Mouse (Mus musculus) hindbrain, embryonic 14.5 days (tissue): Measurements from ENCODE around the gene Gm11627. TPM values are rescaled to one million over a fixed set of nuclear protein-coding genes. Genes with fewer than 3 reads are reported as not detected.

Experiments
- ATAC-seq: fragments of 200-750 bp; cut with Nextera tagmentation; 2 replicates; pipeline ENCODE4 v1.8.0; 2017; ENCODE audit warnings: moderate number of reproducible peaks, mild to moderate bottlenecking, moderate TSS enrichment, moderate library complexity; ENCODE audit not compliant: low FRiP score
- DNase-seq: peaks from one replicate; pipeline ENCODE4 v3.0.0-alpha.2; 2015; ENCODE audit warnings: low spot score
- H3K27ac ChIP-seq: fragments of 300-500 bp; sonication (generic); 2 replicates; pipeline ENCODE4 v1.5.1; 2014; ENCODE audit warnings: mild to moderate bottlenecking, moderate library complexity
- H3K27me3 ChIP-seq: fragments of 300-500 bp; sonication (generic); 2 replicates; pipeline ENCODE4 v1.6.1; 2014; ENCODE audit warnings: mild to moderate bottlenecking, low read length, mixed read lengths; ENCODE audit not compliant: control insufficient read depth, insufficient read depth
- H3K36me3 ChIP-seq: fragments of 300-500 bp; sonication (generic); replicated peaks from 2 replicates; pipeline ENCODE4 v1.6.1; 2014; ENCODE audit not compliant: control insufficient read depth, insufficient read depth
- H3K4me1 ChIP-seq: fragments of 300-500 bp; sonication (generic); replicated peaks from 2 replicates; pipeline ENCODE4 v1.6.1; 2014; ENCODE audit warnings: antibody characterized with exemption, low read length, mixed read lengths; ENCODE audit not compliant: control insufficient read depth, insufficient read depth
- H3K4me2 ChIP-seq: fragments of 300-500 bp; sonication (generic); replicated peaks from 2 replicates; pipeline ENCODE4 v1.6.1; 2014; ENCODE audit warnings: mild to moderate bottlenecking, moderate library complexity
- H3K4me3 ChIP-seq: fragments of 300-500 bp; sonication (generic); replicated peaks from 2 replicates; pipeline ENCODE4 v1.5.1; 2014; ENCODE audit warnings: mild to moderate bottlenecking, low read length
- H3K9ac ChIP-seq: fragments of 300-500 bp; sonication (generic); 2 replicates; pipeline ENCODE4 v1.6.1; 2014
- H3K9me3 ChIP-seq: fragments of 300-500 bp; sonication (generic); 2 replicates; pipeline ENCODE4 v1.6.1; 2016; ENCODE audit warnings: low read length; ENCODE audit not compliant: control insufficient read depth
- WGBS: fragments of 180-500 bp; shearing (Covaris S2); extraction: QIAGEN DNeasy Blood & Tissue Kit; methylation state at CpG from one replicate; pipeline ENCODE4 v1.1.7; 2014; 5-methylcytosine and 5-hydroxymethylcytosine counted together
- polyA plus RNA-seq: library from polyadenylated mRNA; unstranded; fragments of >200 nt; fragmentation: Nextera tagmentation; extraction: Ambion mirVana; gene quantifications from 2 replicates; pipeline ENCODE4 v1.2.1, GENCODE M21; 2014

Gene Gm11627
- polyA plus RNA-seq, 1 experiment from 2014 or later: 4.3 TPM

GRCm38 (mm10) chr11:102531425-102531824 is 47.8 kb downstream of the Gm11627 start:
- Histone ChIP-seq H3K4me3 (no peak overlapping the region), H3K4me1 (no peaks in the 10 kb centered on the region), H3K27ac (no peak overlapping the region), H3K4me2 (no peak overlapping the region), H3K9me3 (no peaks in the 10 kb centered on the region), H3K9ac (no peak overlapping the region), H3K27me3 (no peaks in the 10 kb centered on the region), H3K36me3 (peaks cover 11% of the 10 kb centered on the region; the same call in 1 of the 2 replicates)
- 53% methylated on average over 5 of the region's 5 CpGs for WGBS
- ATAC-seq: no peak
- no peak for DNase-seq

Other genes with a start within 250 kb of the Gm11627 start
- 1.6 and 3.3 TPM in 2 replicates for gene Slc4a1, start 213.3 kb downstream of the Gm11627 start, polyA plus RNA-seq
- gene Rundc3a, start 186.1 kb downstream of the Gm11627 start, polyA plus RNA-seq: 106 TPM in 2 replicates
- 154 and 157 TPM in 2 replicates for gene Slc25a39, start 171.5 kb downstream of the Gm11627 start, polyA plus RNA-seq
- 52.4 and 63.6 TPM in 2 replicates for gene Grn, start 149.1 kb downstream of the Gm11627 start, polyA plus RNA-seq
- gene Fam171a2, start 131.8 kb downstream of the Gm11627 start, polyA plus RNA-seq: 30.9 and 40.4 TPM in 2 replicates
- gene Itga2b, start 109.3 kb downstream of the Gm11627 start, polyA plus RNA-seq: 5.0 and 8.4 TPM in 2 replicates
- gene Gpatch8, start 23.1 kb downstream of the Gm11627 start, polyA plus RNA-seq: 48.2 and 55.3 TPM in 2 replicates
- 8.2 and 9.2 TPM in 2 replicates for gene Fzd2, start 24.9 kb upstream of the Gm11627 start, polyA plus RNA-seq
- 0.16 TPM in 1 of 2 replicates, not detected in the other for gene Meioc, start 84.3 kb upstream of the Gm11627 start, polyA plus RNA-seq
- gene Ccdc43, start 118.3 kb upstream of the Gm11627 start, polyA plus RNA-seq: 31.3 and 38.4 TPM in 2 replicates
- gene Adam11, start 182.0 kb upstream of the Gm11627 start, polyA plus RNA-seq: 19.2 and 24.1 TPM in 2 replicates
- gene Gjc1, start 240.2 kb upstream of the Gm11627 start, polyA plus RNA-seq: 31.2 and 34.3 TPM in 2 replicates